Mouse (Mus musculus) neural tube, embryonic 12.5 days (tissue): ENCODE results near the gene Gm16503. TPM values are rescaled to one million over a fixed set of nuclear protein-coding genes. Genes with fewer than 3 reads are reported as not detected.
"Not testable (repeated sequence)": the region's sequence is repeated elsewhere in the genome, so short reads cannot be mapped to it uniquely, and the experiment has no call there.

Source experiments
- ATAC-seq: fragments of 200-750 bp; cut with Nextera tagmentation; 2 replicates; pipeline ENCODE4 v1.8.0; 2017; ENCODE audit warnings: low read depth, mild to moderate bottlenecking, moderate TSS enrichment, moderate library complexity; ENCODE audit not compliant: low FRiP score
- H3K27ac ChIP-seq: fragments of 300-500 bp; sonication (generic); 2 replicates; pipeline ENCODE4 v1.5.1; 2016
- H3K27me3 ChIP-seq: fragments of 300-500 bp; sonication (generic); replicated peaks from 2 replicates; pipeline ENCODE4 v1.6.1; 2016; ENCODE audit warnings: mild to moderate bottlenecking
- H3K36me3 ChIP-seq: fragments of 300-500 bp; sonication (generic); 2 replicates; pipeline ENCODE4 v1.6.1; 2016; ENCODE audit warnings: mild to moderate bottlenecking
- H3K4me1 ChIP-seq: fragments of 300-500 bp; sonication (generic); 2 replicates; pipeline ENCODE4 v1.6.1; 2016
- H3K4me2 ChIP-seq: fragments of 300-500 bp; sonication (generic); replicated peaks from 2 replicates; pipeline ENCODE4 v1.6.1; 2016; ENCODE audit warnings: mild to moderate bottlenecking
- H3K4me3 ChIP-seq: fragments of 300-500 bp; sonication (generic); 2 replicates; pipeline ENCODE4 v1.5.1; 2016
- H3K9ac ChIP-seq: fragments of 300-500 bp; sonication (generic); 2 replicates; pipeline ENCODE4 v1.6.1; 2016; ENCODE audit warnings: mild to moderate bottlenecking
- H3K9me3 ChIP-seq: fragments of 300-500 bp; sonication (generic); 2 replicates; pipeline ENCODE4 v1.6.1; 2016; ENCODE audit warnings: mild to moderate bottlenecking
- WGBS: fragments of 180-500 bp; shearing (Covaris S2); methylation state at CpG from one replicate; pipeline ENCODE4 v1.1.7; 2016; 5-methylcytosine and 5-hydroxymethylcytosine counted together
- polyA plus RNA-seq: library from polyadenylated mRNA; unstranded; fragments of >200 nt; fragmentation: Nextera tagmentation; extraction: Ambion mirVana; gene quantifications from 2 replicates; pipeline ENCODE4 v1.2.1, GENCODE M21; 2016

The Gm16503 gene
- polyA plus RNA-seq, 1 experiment from 2014 or later: 0.37 TPM

DNA sequence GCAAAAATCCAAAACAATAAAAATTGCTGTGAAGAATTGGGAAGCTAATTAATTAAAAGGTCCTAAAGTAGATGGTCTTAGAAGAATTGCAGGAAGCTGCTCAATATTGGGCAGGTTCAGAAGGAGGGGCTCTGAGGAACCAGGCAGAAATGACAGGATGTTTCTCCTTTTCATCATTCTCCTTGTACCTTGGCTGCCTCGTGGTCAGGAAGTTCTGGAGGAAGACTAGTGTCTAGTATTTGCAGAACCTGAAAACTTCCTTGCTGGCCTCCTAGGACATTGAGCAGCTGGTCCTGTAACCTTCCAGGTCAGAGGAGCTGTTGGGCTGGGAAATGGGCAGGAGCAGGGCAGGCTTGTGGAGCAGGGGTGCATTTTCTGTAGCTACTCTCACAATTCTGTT, 16.9 kb downstream of the Gm16503 start:
- not testable (repeated sequence) for H3K9ac ChIP-seq, H3K4me1 ChIP-seq, H3K4me2 ChIP-seq, H3K36me3 ChIP-seq, H3K4me3 ChIP-seq, ATAC-seq, H3K27ac ChIP-seq, H3K27me3 ChIP-seq
- WGBS: 78% methylated on average over 1 of the region's 1 CpGs
- H3K9me3 ChIP-seq: peaks cover 22% of the 10 kb centered on the region

- H3K36me3 ChIP-seq, H3K27ac ChIP-seq, H3K4me3 ChIP-seq, ATAC-seq, H3K27me3 ChIP-seq, H3K4me2 ChIP-seq, H3K4me1 ChIP-seq, H3K9ac ChIP-seq: not testable (repeated sequence)
- H3K9me3 ChIP-seq: peaks cover 16% of the 10 kb centered on the region
Measured at GRCm38 (mm10) chr4:147558011-147558410, 18.0 kb downstream of the Gm16503 start.

- 70% methylated on average over 1 of the region's 1 CpGs for WGBS
- H3K4me2 ChIP-seq, H3K9ac ChIP-seq, H3K4me1 ChIP-seq, H3K27ac ChIP-seq, H3K27me3 ChIP-seq, H3K36me3 ChIP-seq, H3K4me3 ChIP-seq, ATAC-seq: not testable (repeated sequence)
- peaks cover 10% of the 10 kb centered on the region; the same call in 1 of the 2 replicates for H3K9me3 ChIP-seq
Measured at GRCm38 (mm10) chr4:147559096-147559495, 19.1 kb downstream of the Gm16503 start.

- H3K9ac ChIP-seq: no peak overlapping the region
- H3K4me2 ChIP-seq: no peak overlapping the region
- no peak for ATAC-seq
- no peaks in the 10 kb centered on the region for H3K27me3 ChIP-seq
- H3K27ac ChIP-seq: no peak overlapping the region
- no peaks in the 10 kb centered on the region for H3K4me1 ChIP-seq
- no peaks in the 10 kb centered on the region for H3K36me3 ChIP-seq
- H3K4me3 ChIP-seq: no peak overlapping the region
- peaks cover 13% of the 10 kb centered on the region; the same call in 1 of the 2 replicates for H3K9me3 ChIP-seq
- 76% methylated on average over 6 of the region's 6 CpGs for WGBS
Measured at GRCm38 (mm10) chr4:147565426-147566220, 25.6 kb downstream of the Gm16503 start.

- H3K9ac ChIP-seq, H3K9me3 ChIP-seq, H3K27ac ChIP-seq, H3K4me1 ChIP-seq, ATAC-seq, H3K4me2 ChIP-seq, H3K36me3 ChIP-seq, H3K27me3 ChIP-seq, H3K4me3 ChIP-seq: not testable (repeated sequence)
- WGBS: 87% methylated on average over 8 of the region's 8 CpGs
Measured at GRCm38 (mm10) chr4:147571156-147571555, 31.1 kb downstream of the Gm16503 start.

DNA sequence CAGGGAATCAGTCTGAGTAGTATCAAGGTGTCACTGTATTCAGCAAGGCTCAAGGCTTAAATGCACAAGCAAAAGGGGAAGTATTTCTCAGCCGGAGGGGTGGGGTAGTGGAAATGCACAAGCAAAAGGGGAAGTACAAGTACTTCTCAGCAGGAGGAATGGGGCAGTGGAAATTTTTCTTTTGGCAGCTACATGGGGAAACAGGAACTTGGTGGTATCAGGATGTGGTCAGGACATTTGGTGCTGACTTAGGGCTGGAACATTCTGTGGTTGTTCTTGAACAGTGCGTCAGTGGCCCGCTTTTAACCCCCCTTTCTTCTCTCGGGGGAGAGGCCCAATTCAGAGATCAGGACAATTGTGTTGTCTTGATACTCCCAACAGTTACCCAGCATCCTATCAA, 39.4 kb downstream of the Gm16503 start:
- H3K9me3 ChIP-seq: peaks cover 14% of the 10 kb centered on the region
- not testable (repeated sequence) for H3K4me2 ChIP-seq, H3K9ac ChIP-seq, H3K4me3 ChIP-seq, H3K27me3 ChIP-seq, ATAC-seq, H3K36me3 ChIP-seq, H3K27ac ChIP-seq, H3K4me1 ChIP-seq
- WGBS: 94% methylated on average over 4 of the region's 4 CpGs

GRCm38 (mm10) chr4:147586511-147587473, 46.8 kb downstream of the Gm16503 start:
- Histone ChIP-seq H3K36me3 (no peaks in the 10 kb centered on the region), H3K9ac (no peak overlapping the region), H3K4me3 (no peak overlapping the region), H3K9me3 (peaks cover 27% of the 10 kb centered on the region), H3K27ac (no peak overlapping the region), H3K4me1 (no peaks in the 10 kb centered on the region), H3K4me2 (no peak overlapping the region), H3K27me3 (no peaks in the 10 kb centered on the region)
- no peak for ATAC-seq
- 68% methylated on average over 1 of the region's 1 CpGs for WGBS

Other genes starting within 250 kb of the Gm16503 start
- 0.08 and 0.09 TPM in 2 replicates for gene Zfp988, start 234.5 kb upstream of the Gm16503 start, polyA plus RNA-seq
- 0.28 TPM in 1 of 2 replicates, not detected in the other for gene Zfp978, start 178.9 kb upstream of the Gm16503 start, polyA plus RNA-seq
- gene Zfp982, start 47.8 kb upstream of the Gm16503 start, polyA plus RNA-seq: 6.3 and 7.7 TPM in 2 replicates
- 0.26 TPM in 1 of 2 replicates, not detected in the other for gene Zfp985, start 13.1 kb downstream of the Gm16503 start, polyA plus RNA-seq
- 2.1 and 2.8 TPM in 2 replicates for gene Zfp979, start 102.3 kb downstream of the Gm16503 start, polyA plus RNA-seq
- not detected in 2 replicates for gene Zfp534, start 162.3 kb downstream of the Gm16503 start, polyA plus RNA-seq